Mouse (Mus musculus) MEL (cell line): ENCODE measurements around the gene Inpp5b. TPM values are rescaled to one million over a fixed set of nuclear protein-coding genes. Genes with fewer than 3 reads are reported as not detected.

ENCODE experiments used
- DNase-seq: peaks from one replicate; pipeline ENCODE4 v3.0.0; 2011; ENCODE audit warnings: low read depth, low spot score
- H3K27ac ChIP-seq: 2 replicates; pipeline ENCODE4 v1.5.1; 2012; ENCODE audit warnings: low read depth, mild to moderate bottlenecking, control low read depth, low read length, moderate library complexity; ENCODE audit not compliant: control insufficient read depth
- H3K27me3 ChIP-seq, 2 experiments: fragments of 150-350 bp in 1 of 2; sonication (generic) in 1 of 2; 2 replicates each; pipeline ENCODE4 v1.6.1; 2012; ENCODE audit warnings: low read length in 2 of 2, mild to moderate bottlenecking in 2 of 2, improper control_type of control experiment in 1 of 2, moderate library complexity in 1 of 2; ENCODE audit not compliant: insufficient read depth in 2 of 2, control insufficient read depth in 1 of 2
- H3K36me3 ChIP-seq, 2 experiments: 2 replicates each; pipeline ENCODE4 v1.6.1; 2012 to 2014; ENCODE audit warnings: low read length in 2 of 2, improper control_type of control experiment in 1 of 2, inconsistent platforms in 1 of 2, mild to moderate bottlenecking in 1 of 2; ENCODE audit not compliant: insufficient read depth in 2 of 2, control insufficient read depth in 1 of 2
- H3K4me1 ChIP-seq, 2 experiments: fragments of 150-350 bp in 1 of 2; sonication (generic) in 1 of 2; 2 replicates each; pipeline ENCODE4 v1.6.1; 2012; ENCODE audit warnings: low read length in 2 of 2, improper control_type of control experiment in 1 of 2, mild to moderate bottlenecking in 1 of 2; ENCODE audit not compliant: insufficient read depth in 2 of 2, control insufficient read depth in 1 of 2
- H3K4me3 ChIP-seq, 2 experiments: fragments of 150-350 bp in 1 of 2; sonication (generic) in 1 of 2; 2 replicates each; pipeline ENCODE4 v1.5.1; 2012; ENCODE audit warnings: low read depth in 2 of 2, low read length in 2 of 2, mild to moderate bottlenecking in 2 of 2, moderate library complexity in 2 of 2, control low read depth in 1 of 2, improper control_type of control experiment in 1 of 2; ENCODE audit not compliant: control insufficient read depth in 1 of 2, insufficient read depth in 1 of 2
- H3K79me2 ChIP-seq: 2 replicates; pipeline ENCODE4 v1.6.1; 2012; ENCODE audit warnings: mild to moderate bottlenecking, low read length, moderate library complexity; ENCODE audit not compliant: control insufficient read depth, poor library complexity, insufficient read depth
- H3K9ac ChIP-seq: 2 replicates; pipeline ENCODE4 v1.6.1; 2012; ENCODE audit warnings: low read depth, mild to moderate bottlenecking, control low read depth, low read length, moderate library complexity; ENCODE audit not compliant: control insufficient read depth, poor library complexity, severe bottlenecking
- H3K9me3 ChIP-seq: fragments of 150-350 bp; sonication (generic); replicated peaks from 2 replicates; pipeline ENCODE4 v1.6.1; 2012; ENCODE audit warnings: mild to moderate bottlenecking, low read length, improper control_type of control experiment, moderate library complexity; ENCODE audit not compliant: insufficient read depth
- BHLHE40 ChIP-seq: IDR thresholded peaks from 2 replicates; pipeline ENCODE4 v1.6.1; 2012; ENCODE audit warnings: low read depth, mild to moderate bottlenecking, inconsistent platforms, low read length, improper control_type of control experiment, borderline replicate concordance
- CTCF ChIP-seq, 3 experiments: IDR thresholded peaks in 2 of 3; conservative IDR thresholded peaks in 1 of 3; 2 replicates each; pipeline ENCODE4 v1.5.1; 2011 to 2012; ENCODE audit warnings: low read length in 3 of 3, low read depth in 2 of 3, mild to moderate bottlenecking in 2 of 3, improper control_type of control experiment in 1 of 3, inconsistent platforms in 1 of 3, mixed read lengths in 1 of 3, moderate library complexity in 1 of 3; ENCODE audit not compliant: control insufficient read depth in 1 of 3, insufficient read depth in 1 of 3, poor library complexity in 1 of 3, severe bottlenecking in 1 of 3
- ELF1 ChIP-seq: IDR thresholded peaks from 2 replicates; pipeline ENCODE4 v1.6.1; 2014; ENCODE audit warnings: low read depth, mild to moderate bottlenecking, inconsistent platforms, low read length, improper control_type of control experiment, moderate library complexity
- ETS1 ChIP-seq: IDR thresholded peaks from 2 replicates; pipeline ENCODE4 v1.6.1; 2012; ENCODE audit warnings: low read depth, mild to moderate bottlenecking, inconsistent platforms, low read length, improper control_type of control experiment, moderate library complexity
- MXI1 ChIP-seq: IDR thresholded peaks from 2 replicates; pipeline ENCODE4 v1.6.1; 2011; ENCODE audit warnings: mild to moderate bottlenecking, low read depth, low read length, improper control_type of control experiment
- MYB ChIP-seq: IDR thresholded peaks from 2 replicates; pipeline ENCODE4 v1.6.1; 2011; ENCODE audit warnings: mild to moderate bottlenecking, low read depth, low read length, improper control_type of control experiment
- RCOR1 ChIP-seq: IDR thresholded peaks from 2 replicates; pipeline ENCODE4 v1.6.1; 2012; ENCODE audit warnings: low read depth, mild to moderate bottlenecking, inconsistent platforms, low read length, improper control_type of control experiment
- ZKSCAN1 ChIP-seq: IDR thresholded peaks from 2 replicates; pipeline ENCODE4 v1.6.1; 2012; ENCODE audit warnings: low read depth, mild to moderate bottlenecking, inconsistent platforms, low read length, improper control_type of control experiment, moderate library complexity
- polyA plus RNA-seq, 2 experiments: library from polyadenylated mRNA; stranded (reverse) in 1 of 2; unstranded in 1 of 2; fragments of >175 nt in 1 of 2; fragments of >200 nt in 1 of 2; gene quantifications; 2 replicates each; pipeline versions ENCODE4 v1.2.1 to v1.2.4; 2012; ENCODE audit warnings: low replicate concordance in 2 of 2, low read depth in 1 of 2; ENCODE audit not compliant: insufficient read length in 2 of 2, insufficient read depth in 1 of 2, missing spikeins in 1 of 2
- total RNA-seq: library from RNA; depleted of rRNA; stranded (reverse); fragments of 300-350 nt; gene quantifications from 2 replicates; pipeline ENCODE4 v1.2.3, GENCODE M21; 2012

Gene Inpp5b
- total and polyA plus RNA-seq, 3 experiments: 28.6 to 52.5 TPM; not detected in 1

GRCm38 (mm10) chr4:124701052-124701845 lies 40.4 kb upstream of the Inpp5b start (continued):
- TF ChIP-seq RCOR1: no peak

- H3K9me3 ChIP-seq: no peaks in the 10 kb centered on the region
- H3K4me1 ChIP-seq: peaks cover 11 to 32% of the 10 kb centered on the region in 2 experiments
- no peak overlapping the region for H3K27ac ChIP-seq
These were observed 39.7 kb upstream of the Inpp5b start for GRCm38 (mm10) chr4:124701916-124702315.

GRCm38 (mm10) chr4:124703406-124703805 lies 38.2 kb upstream of the Inpp5b start:
- Histone ChIP-seq H3K9ac (peak overlapping the region; percentile 36; the same call in 1 of the 2 replicates), H3K79me2 (peaks cover 10% of the 10 kb centered on the region), H3K27ac (peak overlapping the region; percentile 61), H3K4me3 (peak overlapping the region in 1 of 2 experiments; percentile 14; a peak in 1 of 4 replicates), H3K9me3 (no peaks in the 10 kb centered on the region), H3K36me3 (peaks cover 0 to 31% of the 10 kb centered on the region in 2 experiments; a peak in 2 of 4 replicates), H3K4me1 (peaks cover 11 to 32% of the 10 kb centered on the region in 2 experiments), H3K27me3 (no peaks in the 10 kb centered on the region)
- TF ChIP-seq MXI1 (peak; percentile 37; the same call in 1 of the 2 replicates), ZKSCAN1 (no peak)
- DNase-seq: peak; percentile 64

More at GRCm38 (mm10) chr4:124701916-124702315, 39.7 kb upstream of the Inpp5b start:
- no peaks in the 10 kb centered on the region for H3K27me3 ChIP-seq
- H3K36me3 ChIP-seq: peaks cover 0 to 31% of the 10 kb centered on the region in 2 experiments; a peak in 2 of 4 replicates
- no peak for DNase-seq
- H3K79me2 ChIP-seq: peaks cover 10% of the 10 kb centered on the region
- peak overlapping the region in 1 of 2 experiments; percentile 90; a peak in 1 of 4 replicates for H3K4me3 ChIP-seq
- H3K9ac ChIP-seq: peak overlapping the region; percentile 77
- TF ChIP-seq CTCF (IDR thresholded peaks at IDR 0.05 in 2 of 3, conservative IDR thresholded peaks at IDR 0.05 in 1 of 3; ENCODE audit: control insufficient read depth in 1 of 3, insufficient read depth in 1 of 3, low read depth in 2 of 3, low read length in 3 of 3, poor library complexity in 1 of 3, severe bottlenecking in 1 of 3) (no peak), BHLHE40 (no peak), MXI1 (no peak)

GRCm38 (mm10) chr4:124703881-124704796 lies 37.5 kb upstream of the Inpp5b start:
- H3K79me2 ChIP-seq: peaks cover 10% of the 10 kb centered on the region
- peaks cover 0 to 31% of the 10 kb centered on the region in 2 experiments; a peak in 2 of 4 replicates for H3K36me3 ChIP-seq
- H3K27me3 ChIP-seq: no peaks in the 10 kb centered on the region
- no peak for TF ChIP-seq MYB
- TF ChIP-seq ELF1: peak; percentile 47; the same call in 1 of the 2 replicates
- TF ChIP-seq ETS1: no peak
- peak; percentile 72 for DNase-seq
- H3K27ac ChIP-seq: peak overlapping the region; percentile 61
- peaks cover 11 to 32% of the 10 kb centered on the region in 2 experiments for H3K4me1 ChIP-seq
- H3K4me3 ChIP-seq: peak overlapping the region in 1 of 2 experiments; percentile 14; a peak in 1 of 4 replicates
- H3K9ac ChIP-seq: peak overlapping the region; percentile 36
- H3K9me3 ChIP-seq: no peaks in the 10 kb centered on the region
